Mouse (Mus musculus) spleen, postnatal 36 days (tissue): ENCODE data around the gene March2.

ENCODE experiments used
- DNase-seq, 2 experiments: peaks; one replicate each; pipeline ENCODE4 v3.0.0; 2022; ENCODE audit warnings: low spot score in 2 of 2, mixed read lengths in 1 of 2

Gene March2

GRCm38 (mm10) chr17:33717982-33718381, 488 bp downstream of the March2 start:
- DNase-seq, result no peak

- no peak for DNase-seq
Measured at GRCm38 (mm10) chr17:33717246-33717645, 1.2 kb downstream of the March2 start.

GRCm38 (mm10) chr17:33714779-33715178, 3.7 kb downstream of the March2 start:
- DNase-seq, result peak; percentile 24 to 61

GRCm38 (mm10) chr17:33713271-33713670, 5.2 kb downstream of the March2 start:
- peak; percentile 59 to 73 for DNase-seq

GRCm38 (mm10) chr17:33709834-33710233, 8.6 kb downstream of the March2 start:
- DNase-seq, result no peak

GRCm38 (mm10) chr17:33703091-33703490, 15.4 kb downstream of the March2 start:
- DNase-seq, result no peak

- DNase-seq, result no peak
Measured at GRCm38 (mm10) chr17:33702178-33702577, 16.3 kb downstream of the March2 start.

- DNase-seq, result no peak
Measured at GRCm38 (mm10) chr17:33695471-33695870, 23.0 kb downstream of the March2 start.

- no peak for DNase-seq
Measured at GRCm38 (mm10) chr17:33686760-33687159, 31.7 kb downstream of the March2 start, which contains the start of gene Hnrnpm. Gene Hnrnpm (minus strand): TSS chr17:33686860.

- peak; percentile 98 for DNase-seq
Measured at GRCm38 (mm10) chr17:33685249-33685653, 33.2 kb downstream of the March2 start.

- DNase-seq, result peak; percentile 68 to 71
Measured at GRCm38 (mm10) chr17:33684671-33685231, 33.7 kb downstream of the March2 start.

- no peak for DNase-seq
Measured at GRCm38 (mm10) chr17:33681767-33682166, 36.7 kb downstream of the March2 start.

- no peak for DNase-seq
Measured at GRCm38 (mm10) chr17:33678771-33679170, 39.7 kb downstream of the March2 start.

GRCm38 (mm10) chr17:33676086-33676485, 42.4 kb downstream of the March2 start:
- no peak for DNase-seq

- DNase-seq, result no peak
Measured at GRCm38 (mm10) chr17:33675452-33675851, 43.0 kb downstream of the March2 start.

GRCm38 (mm10) chr17:33673837-33674236, 44.6 kb downstream of the March2 start:
- no peak for DNase-seq

GRCm38 (mm10) chr17:33669681-33670080, 48.8 kb downstream of the March2 start:
- no peak for DNase-seq

GRCm38 (mm10) chr17:33666813-33667212, 51.7 kb downstream of the March2 start:
- no peak for DNase-seq

GRCm38 (mm10) chr17:33649781-33650475, 68.5 kb downstream of the March2 start:
- DNase-seq, result no peak

- DNase-seq, result no peak
Measured at GRCm38 (mm10) chr17:33645073-33645472, 73.4 kb downstream of the March2 start.

- no peak for DNase-seq
Measured at GRCm38 (mm10) chr17:33644068-33644467, 74.4 kb downstream of the March2 start.

GRCm38 (mm10) chr17:33639743-33640142, 78.7 kb downstream of the March2 start:
- DNase-seq, result no peak

- peak; percentile 34 to 44 for DNase-seq
Measured at GRCm38 (mm10) chr17:33637516-33638276, 80.8 kb downstream of the March2 start, which contains the start of gene Pram1. Gene Pram1 (plus strand): TSS chr17:33638056.
